Mouse (Mus musculus): ENCODE measurements around the gene Chst5.
A peak's percentile ranks its signal among the peaks of the same experiment; 100 is the strongest.
"Not testable (repeated sequence)": the region's sequence is repeated elsewhere in the genome, so short reads cannot be mapped to it uniquely, and the experiment has no call there.

The Chst5 gene

DNA sequence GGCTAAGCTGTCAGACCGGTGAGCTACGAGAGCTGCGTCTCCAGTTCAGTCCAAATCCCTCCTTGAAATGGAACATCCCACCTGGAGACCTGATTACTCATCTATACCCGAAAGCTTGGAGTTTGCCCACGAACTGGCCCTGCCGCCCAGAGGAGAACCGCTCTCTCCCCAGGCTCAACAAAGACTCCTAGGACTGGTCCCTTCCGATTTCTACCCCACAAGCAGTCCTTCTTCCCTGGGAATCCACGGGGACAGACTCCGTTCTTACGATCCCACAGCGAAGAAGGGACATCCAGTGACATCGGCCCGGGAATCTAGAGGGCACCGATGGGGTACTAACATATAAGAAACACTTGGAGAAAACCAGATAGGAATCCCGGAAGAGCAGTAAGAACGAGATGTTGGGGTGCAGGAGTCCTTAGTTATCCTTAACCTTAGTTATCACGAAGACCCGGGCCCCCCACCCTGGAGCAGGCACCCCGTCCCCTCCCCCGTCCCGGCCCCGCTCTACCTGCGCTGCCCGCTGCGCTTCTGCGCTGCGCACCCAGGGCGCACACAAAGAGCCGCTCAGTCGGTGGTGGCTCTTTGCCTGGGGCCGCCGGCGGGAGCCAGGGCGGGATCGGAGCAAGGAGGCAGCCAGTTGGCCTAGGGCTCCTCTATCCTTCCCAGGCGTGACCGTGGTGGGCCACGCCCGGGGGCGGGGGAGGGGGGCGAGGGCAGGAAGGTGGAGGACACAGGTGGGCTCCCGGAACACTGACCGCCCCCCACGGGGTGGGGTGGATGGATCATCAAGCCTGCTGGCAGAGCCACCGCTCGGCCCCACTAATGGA is at the start of gene Chst5:
Gene Chst5 (minus strand): TSS at position 827 of the 830 bp plus-strand sequence.
- no peak for DNase-seq (ENCODE audit: low spot score)

DNA sequence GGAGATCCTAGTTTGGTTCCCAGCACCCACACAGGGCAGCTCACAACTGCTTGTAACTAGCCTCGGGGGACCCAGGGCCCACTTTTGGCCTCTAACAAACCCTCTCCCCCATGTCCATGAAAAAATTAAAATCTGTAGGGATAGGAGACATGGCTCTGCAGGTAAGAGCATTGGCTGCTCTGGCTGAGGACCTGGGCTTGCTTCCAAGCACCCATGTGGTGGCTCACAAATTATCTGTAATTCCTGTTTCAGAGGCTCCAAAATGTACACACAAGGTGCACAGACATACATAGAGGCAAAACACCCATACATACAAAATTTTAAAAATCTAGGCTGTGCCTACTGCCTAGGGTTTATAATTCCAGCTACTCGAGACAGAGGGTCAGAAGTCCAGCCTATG is 47.0 kb upstream of the Chst5 start:
- DNase-seq (ENCODE audit: low spot score), result no peak

DNA sequence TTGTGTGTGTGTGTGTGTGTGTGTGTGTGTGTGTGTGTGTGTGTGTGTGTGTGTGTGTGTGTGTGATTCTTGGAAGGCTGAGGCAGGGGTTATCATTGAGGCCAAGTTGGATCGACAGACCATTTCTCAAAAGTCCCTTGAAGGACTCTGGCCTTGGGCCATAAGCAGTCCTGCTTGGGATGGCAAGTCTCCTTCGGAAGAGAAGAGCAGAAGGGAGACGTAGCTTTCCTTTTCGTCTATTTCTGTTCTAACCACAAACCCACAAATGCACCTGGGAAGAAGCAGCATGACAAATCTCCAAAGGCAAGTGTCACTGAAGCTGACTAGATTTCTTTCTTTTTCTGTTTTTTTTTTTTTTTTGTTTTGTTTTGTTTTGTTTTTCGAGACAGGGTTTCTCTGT is 45.6 kb upstream of the Chst5 start:
- DNase-seq (ENCODE audit: low spot score), result no peak

DNA sequence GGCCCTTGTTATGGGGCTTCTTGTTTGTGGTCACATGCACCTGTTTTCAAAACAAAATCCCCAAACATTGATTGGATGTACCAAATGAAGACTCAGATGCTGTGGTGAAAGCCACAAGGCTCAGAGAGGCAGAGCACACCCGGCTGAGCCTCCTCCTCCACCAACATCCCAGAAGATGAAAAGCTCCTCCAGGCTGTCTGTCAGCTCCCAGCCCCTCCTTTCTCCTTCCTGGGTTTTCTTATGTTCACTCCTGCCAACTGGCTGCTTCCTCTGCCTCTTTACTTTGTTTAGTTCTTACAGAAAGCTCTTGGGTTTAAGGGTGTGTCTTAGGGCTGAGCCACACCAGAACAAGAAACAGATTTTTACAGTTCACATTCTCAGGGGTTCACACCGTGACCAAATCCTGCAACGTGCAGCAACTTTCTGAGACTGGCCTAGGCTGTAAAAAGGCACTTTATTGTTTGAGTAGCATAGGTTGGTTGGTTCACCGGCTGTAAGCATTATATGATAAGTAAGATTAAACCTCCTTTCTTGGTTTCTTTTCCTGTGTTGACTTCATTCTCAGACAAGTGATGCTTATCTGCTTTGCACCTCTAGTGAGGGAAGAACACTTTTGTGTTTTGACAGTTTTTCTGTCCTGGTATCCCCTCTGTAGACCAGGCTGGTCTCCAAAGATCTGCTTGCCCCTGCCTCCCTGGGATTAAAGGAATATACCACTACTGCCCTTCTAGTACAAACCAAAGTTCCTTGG is 44.8 kb upstream of the Chst5 start:
- no peak for DNase-seq (ENCODE audit: low spot score)

DNA sequence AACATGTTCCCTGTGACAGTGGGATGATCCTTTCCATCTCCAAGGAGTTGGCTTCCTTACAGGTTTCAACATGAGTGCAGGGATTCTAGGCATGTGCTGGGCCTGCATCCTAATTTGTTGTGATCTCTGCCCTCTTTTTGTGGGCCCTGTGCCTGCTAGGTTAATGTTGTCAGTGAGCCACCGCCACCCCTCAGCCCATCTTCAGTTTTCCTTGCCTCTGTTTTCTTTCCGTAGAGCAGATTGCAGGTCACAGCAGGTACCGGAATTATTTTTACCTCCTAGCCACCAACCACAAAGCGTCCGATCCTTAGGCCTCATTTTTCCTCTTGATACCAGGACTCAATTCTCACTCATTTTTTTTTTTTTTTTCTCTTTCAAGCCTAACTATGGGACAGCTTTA is 41.7 kb upstream of the Chst5 start:
- DNase-seq (ENCODE audit: low spot score), result no peak

DNA sequence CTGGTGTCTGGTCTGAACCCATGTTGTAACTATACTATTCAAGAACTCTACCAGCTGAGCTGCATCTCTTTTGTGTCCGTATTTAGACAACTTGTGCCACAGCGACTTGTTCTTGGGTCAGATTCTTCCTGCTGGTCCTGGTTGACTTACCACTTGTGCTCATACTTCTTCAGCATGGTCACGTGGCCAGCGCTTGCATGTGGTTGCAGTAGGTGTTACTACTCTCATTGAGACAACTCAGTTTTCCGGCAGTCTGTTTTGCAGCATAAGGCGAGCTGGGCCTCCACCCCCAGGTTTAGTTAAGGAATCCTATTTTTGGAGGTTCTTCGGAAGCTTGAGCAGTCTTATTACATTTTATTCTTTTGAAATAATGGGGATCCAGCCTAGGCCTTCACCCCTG is 41.1 kb upstream of the Chst5 start:
- DNase-seq (ENCODE audit: low spot score), result no peak

DNA sequence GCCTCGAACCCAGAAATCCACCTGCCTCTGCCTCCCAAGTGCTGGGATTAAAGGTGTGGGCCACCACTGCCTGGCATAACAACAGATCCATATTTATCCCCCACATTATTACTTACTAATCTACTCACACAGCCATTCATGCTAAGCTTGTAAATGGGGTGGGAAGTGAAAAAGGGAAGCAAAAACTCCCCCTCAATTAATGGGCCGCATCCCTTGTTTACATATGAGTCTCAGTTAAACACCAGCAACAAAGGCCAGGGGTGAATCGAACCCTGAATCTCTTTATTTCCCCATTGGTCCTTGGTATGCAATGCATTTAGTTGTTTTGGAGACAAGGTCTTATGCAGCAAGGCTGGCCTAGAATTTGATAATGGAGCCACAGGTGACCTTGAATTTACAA is 40.6 kb upstream of the Chst5 start:
- no peak for DNase-seq (ENCODE audit: low spot score)

DNA sequence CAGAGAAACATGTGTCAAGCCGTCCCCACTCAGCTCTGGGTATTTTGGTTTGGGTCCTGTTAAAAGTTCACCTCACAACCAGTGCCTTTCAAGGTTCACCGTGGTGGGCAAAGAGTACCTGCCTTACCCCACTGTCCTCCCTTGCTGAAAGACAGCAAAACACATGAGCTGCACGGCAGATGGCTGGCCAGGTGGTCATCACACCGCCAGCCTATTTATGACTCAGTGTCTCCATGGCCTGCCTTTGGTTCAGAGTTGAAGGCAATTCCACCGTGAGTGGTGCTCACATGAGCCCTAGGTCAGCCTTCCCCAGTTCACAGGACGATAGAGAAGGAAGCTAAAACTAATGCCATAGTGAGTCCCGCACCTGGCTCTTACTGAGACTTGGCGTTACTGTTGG is 37.7 kb upstream of the Chst5 start:
- DNase-seq (ENCODE audit: low spot score), result no peak

DNA sequence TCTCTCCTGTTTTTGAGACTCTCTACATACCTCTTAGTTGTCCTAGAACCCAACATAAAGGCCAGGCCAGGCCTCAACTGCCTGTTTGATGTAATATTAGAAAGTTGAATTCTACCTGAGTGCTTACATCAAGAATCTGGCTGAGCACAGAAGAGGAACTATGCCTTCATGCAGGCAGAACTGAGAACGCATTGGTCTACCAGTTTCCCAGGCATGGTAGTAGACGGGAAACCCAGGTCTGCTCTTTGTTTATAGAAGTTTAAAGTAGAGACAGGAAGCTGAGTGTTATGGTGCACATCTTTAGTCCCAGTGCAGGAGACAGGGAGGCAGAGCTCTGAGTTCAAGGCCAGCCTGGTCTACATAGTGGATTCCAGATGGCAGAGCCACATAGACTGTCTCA is 36.9 kb upstream of the Chst5 start:
- DNase-seq (ENCODE audit: low spot score), result no peak

DNA sequence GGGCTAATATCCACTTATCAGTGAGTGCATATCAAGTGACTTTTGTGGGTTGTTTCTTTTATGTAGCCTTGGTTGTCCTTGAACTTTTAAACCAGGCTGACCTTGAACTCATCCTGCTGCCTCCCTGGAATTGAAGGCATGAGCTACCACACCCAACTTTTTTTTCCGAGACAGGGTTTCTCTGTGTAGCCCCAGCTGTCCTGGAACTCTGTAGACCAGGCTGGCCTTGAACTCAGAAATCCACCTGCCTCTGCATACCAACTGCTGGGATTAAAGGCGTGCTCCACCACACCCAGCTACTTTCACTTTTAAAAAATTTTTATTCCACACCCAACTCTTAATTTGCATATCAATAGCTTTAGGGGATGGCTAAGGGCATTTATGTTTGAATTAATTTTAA is 33.3 kb upstream of the Chst5 start:
- DNase-seq (ENCODE audit: low spot score), result no peak

DNA sequence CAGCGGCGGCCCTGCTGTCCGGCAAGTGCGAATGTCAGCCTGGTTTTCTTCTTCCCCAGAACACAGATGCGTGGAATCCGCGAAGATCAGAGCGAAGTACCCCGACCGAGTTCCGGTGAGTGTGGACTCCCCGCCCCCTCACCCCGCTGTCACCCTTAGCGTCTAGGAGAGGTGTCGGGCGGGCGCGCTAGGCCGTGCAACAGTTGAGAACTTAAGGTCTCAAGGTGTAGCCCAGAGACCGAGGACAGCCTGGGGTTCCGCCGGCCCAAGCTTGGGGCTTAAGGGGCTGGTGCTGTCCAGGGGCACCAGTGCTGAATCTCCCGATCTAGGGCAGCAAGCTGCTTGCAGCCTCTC is 30.8 kb upstream of the Chst5 start:
- peak; percentile 60 for DNase-seq (ENCODE audit: low spot score)

DNA sequence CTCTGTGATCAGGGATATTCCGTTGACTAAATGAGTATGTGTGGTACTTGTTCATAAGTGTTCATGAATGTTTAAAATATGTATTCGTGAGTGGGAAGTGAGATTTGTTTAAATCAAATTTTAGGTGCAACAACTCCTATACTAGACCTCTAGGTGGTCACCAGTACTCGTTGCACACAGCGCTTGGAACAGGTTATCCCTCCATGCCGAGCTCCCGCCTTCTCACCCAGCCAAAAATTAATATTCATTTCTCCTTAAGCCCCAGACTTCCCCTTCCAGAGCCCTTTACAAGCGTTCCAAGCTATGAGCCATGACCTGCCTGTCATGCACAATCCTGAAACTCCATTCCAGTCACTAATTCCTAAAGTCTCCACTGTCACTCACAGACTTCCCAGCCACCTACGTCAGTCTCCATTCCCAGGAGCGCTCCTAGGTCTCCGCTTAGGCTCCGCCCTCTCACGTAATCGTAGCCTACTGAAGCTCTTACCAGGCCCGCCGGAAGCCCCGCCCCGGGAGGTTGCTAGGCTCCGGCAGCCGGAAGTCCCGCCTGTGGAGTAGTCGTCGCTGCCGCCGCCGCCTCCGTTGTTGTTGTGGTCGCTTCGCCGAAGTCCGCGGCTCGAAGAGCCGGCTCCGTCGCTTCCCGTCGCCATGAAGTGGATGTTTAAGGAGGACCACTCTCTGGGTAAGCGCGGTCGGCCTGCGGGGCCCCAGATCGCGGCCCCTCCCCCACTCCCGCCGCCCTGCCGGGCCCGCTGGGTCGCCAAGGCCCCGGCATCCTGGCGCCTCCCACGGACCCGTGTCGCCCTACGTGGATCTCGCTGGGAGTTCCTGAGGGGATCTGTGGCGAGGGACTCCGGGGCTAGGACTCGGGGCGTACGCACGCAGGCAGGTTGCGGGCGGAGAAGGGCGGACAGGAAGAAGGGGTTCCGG is 30.2 kb upstream of the Chst5 start, which contains the start of gene Gabarapl2:
Gene Gabarapl2 (plus strand): TSS at position 533 of the 930 bp plus-strand sequence.
- peak; percentile 99 for DNase-seq (ENCODE audit: low spot score)

DNA sequence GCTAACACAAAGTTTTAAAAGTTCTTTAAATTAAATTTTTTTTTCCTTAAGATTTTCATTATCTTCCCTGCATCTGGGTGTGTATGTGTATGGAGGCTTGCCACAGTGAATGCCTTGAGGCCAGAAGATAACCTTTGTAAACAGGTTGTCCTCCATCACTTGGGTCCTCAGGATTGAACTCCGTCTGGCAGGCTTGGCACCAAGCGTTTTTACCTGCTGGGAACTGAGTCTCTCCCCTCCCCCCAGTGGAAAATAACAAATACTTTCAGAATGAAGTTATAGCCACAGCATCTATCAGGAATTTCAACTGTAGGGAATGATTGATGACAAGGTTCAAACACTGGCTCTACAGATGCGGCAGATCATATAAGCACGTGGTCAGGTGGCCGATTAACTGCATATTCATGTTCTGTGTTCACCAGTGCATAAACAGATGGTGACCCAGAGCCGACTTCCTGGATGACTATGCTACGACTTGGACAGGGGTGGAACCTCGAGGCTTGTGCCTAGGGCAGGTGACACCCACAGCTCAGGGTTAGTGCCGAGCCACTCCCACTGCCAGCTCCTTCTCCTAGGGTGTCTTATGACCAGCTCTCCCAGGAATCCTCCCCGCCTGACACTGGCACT is 29.4 kb upstream of the Chst5 start:
- peak; percentile 40 for DNase-seq (ENCODE audit: low spot score)

DNA sequence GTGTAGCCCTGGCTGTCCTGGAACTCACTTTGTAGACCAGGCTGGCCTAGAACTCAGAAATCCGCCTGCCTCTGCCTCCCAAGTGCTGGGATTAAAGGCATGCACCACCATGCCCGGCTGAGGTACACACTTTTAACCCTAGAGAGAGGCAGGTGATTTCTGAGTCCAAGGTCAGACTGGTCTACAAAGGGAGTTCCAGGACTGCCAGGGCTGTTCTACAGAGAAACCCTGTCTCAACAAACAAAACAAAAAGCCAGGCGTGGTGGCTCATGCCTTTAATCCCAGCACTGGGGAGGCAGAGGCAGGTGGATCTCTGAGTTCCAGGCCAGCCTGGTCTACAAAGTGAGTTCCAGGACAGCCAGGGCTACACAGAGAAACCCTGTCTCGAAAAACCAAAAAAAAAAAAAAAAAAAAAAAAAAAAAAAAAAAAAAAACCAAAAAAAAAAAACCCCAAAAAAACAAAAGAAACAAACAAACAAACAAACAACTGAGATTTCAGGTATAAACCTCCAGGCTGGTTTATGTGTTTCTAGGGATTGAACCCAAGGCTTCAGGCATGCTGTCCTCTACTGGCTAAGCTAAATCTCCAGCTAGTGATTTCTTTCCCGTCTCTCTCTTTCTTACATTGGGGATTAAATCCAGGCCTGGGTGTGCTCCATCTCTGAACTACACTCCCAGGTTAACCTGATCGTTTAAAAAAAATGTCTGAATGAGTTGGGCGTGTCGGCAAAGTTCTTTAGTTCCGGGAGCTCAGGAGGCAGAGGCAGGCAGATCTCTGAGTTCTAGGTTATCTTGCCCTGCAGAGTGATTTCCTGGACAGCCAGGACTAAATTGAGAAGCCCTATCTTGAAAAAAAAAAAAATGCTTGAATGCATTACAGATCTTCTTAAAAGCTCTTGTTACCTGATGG is 28.1 kb upstream of the Chst5 start:
- DNase-seq (ENCODE audit: low spot score), result not testable (repeated sequence)

DNA sequence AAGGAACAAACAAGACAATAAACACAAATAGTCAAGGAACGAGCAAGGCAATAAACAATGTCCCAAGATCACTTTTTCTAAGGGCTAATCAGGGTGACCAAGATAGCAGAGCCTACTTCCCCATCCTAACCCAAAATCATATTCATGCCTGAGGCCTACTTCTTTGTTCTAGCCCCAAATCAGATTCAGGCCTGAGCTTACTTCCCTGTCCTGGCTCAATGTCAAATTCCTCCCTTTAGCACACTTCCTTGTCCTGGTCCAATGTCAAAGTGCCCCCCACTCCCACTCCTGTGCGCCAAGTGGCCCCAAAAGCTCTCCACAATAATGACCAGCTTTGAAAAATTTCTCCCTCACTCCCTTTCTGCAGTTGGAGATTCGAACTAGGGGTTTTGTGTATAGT is 26.9 kb upstream of the Chst5 start:
- no peak for DNase-seq (ENCODE audit: low spot score)

DNA sequence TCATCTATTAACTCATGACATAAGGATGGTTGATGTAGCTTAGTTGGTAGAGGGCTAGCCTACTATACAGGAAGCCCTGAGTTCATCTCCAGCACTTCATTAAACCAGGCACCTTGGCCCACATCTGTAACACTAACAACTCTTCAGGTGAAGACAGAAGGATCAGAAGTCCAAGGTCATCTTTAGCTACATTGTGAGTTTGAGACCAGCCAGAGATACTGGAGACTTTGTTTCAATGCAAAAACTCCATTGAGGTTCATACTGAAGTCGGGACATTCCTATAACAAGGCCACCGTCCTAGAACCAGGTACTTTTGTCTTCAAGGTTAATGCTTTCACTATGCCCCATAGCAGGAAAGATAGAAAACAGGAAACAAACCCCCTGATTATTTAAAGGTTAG is 24.0 kb upstream of the Chst5 start:
- DNase-seq (ENCODE audit: low spot score), result no peak

DNA sequence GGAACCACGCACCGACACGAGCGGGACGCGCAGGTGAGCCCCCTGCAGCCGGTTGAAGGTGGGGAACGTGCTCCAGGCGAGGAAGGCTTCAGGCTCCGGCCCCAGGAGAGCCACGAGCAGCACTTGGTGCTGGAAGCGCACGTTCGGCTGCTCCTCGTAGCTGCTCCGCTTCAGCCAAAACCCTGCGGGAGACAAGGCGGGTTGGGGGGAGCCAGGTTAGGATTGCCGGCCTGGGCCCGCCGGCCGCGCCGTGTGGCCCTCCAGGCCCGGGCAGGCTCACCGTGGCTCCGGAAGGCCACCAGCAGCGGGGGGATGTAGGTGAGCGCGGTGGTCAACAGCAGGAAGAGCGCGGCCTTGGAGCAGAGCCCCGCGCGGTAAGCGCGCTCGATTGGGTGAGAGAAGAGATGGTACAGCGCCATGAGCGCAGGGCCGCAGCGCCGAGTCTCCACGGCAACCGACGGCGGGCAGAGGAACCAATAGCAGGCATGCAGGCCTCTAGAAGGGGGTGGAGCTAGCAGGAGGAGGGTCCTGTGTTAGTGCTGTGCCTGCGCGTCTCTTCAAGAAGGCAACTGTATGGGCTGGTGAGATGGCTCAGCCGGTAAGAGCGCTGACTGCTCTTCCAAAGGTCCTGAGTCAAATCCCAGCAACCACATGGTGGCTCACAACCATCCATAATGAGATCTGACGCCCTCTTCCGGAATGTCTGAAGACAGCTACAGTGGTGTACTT is 23.3 kb upstream of the Chst5 start, which contains the start of gene Tmem231:
Gene Tmem231 (minus strand): TSS at position 534 of the 729 bp plus-strand sequence.
- DNase-seq (ENCODE audit: low spot score), result peak; percentile 96

DNA sequence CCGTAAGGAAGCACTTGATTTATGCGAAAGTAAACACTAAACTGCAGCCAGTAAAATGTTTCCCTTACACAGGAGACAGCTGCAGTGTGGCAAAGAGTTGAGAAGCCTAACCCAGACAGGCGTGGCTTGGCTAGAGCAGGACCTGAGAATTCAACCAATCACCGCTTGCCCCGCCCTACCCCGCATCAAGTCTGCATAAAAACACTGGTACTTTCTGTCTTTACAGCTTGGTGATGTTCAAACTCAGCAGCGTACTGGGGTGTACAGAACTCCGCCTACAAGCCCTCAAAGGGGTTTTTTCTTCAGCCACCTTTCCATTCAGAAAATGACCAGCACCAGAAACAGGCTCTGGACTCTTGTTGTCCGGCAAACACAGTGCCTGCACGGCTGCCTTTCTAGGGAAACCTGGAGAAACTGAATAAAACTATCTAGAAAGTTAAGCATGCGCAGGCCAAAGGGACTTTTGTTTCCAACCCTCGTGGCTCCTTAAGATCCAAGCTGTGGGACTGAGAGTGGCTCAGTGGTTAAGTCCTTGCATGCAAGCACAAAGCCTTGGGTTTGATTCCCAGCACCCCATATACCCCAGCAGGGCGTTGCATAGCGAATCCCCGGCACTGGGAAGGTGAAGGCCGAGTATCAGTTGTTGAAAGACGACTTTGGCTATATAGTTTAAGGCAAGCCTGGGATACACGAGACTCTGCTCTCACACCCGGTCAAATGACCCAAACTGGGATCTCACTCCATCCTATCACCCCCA is 22.5 kb upstream of the Chst5 start:
- peak; percentile 70 for DNase-seq (ENCODE audit: low spot score)

DNA sequence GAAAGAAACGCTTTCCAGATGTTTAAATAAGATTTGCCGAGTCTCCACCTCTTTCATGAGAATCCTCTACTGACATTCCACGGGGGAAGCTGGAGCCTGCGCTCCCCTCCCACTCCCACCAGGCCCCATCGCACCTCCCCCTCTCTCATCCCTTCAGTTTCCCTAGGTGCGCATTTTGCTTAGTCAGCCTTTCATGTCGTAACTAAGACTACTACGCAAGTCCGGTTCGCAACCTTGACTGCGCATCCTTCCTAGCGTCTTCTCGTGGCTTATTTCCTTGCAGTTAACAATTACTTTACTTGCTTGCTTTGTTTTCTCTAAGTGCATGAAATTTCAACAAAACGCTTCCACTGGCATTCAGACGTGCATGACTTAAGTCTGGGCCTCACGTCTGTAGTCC is 21.5 kb upstream of the Chst5 start:
- DNase-seq (ENCODE audit: low spot score), result no peak
